Mouse (Mus musculus) myocyte (in vitro differentiated cells): ENCODE data around the gene Gramd1a. TPM values are rescaled to one million over a fixed set of nuclear protein-coding genes. Genes with fewer than 3 reads are reported as not detected.

Experiments used
- H3K27me3 ChIP-seq: one replicate; pipeline ENCODE4 v1.6.1; 2011; ENCODE audit not compliant: control insufficient read depth, insufficient read depth, insufficient read length
- H3K36me3 ChIP-seq: one replicate; pipeline ENCODE4 v1.6.1; 2011; ENCODE audit not compliant: control insufficient read depth, insufficient read depth
- H3K4me2 ChIP-seq: one replicate; pipeline ENCODE4 v1.6.1; 2011; ENCODE audit warnings: low read depth, control low read depth
- H3K4me3 ChIP-seq: one replicate; pipeline ENCODE4 v1.5.1; 2011; ENCODE audit warnings: mild to moderate bottlenecking, control low read depth, moderate library complexity
- H3K79me2 ChIP-seq: one replicate; pipeline ENCODE4 v1.6.1; 2011; ENCODE audit not compliant: control insufficient read depth, insufficient read depth
- H3ac ChIP-seq: one replicate; pipeline ENCODE4 v1.6.1; 2011; ENCODE audit not compliant: control insufficient read depth, insufficient read length
- CEBPB ChIP-seq: IDR thresholded peaks from 2 replicates; pipeline ENCODE4 v1.6.1; 2011; ENCODE audit warnings: mild to moderate bottlenecking, moderate library complexity; ENCODE audit not compliant: poor library complexity, insufficient read depth, severe bottlenecking
- E2F4 ChIP-seq: IDR thresholded peaks from one replicate; pipeline ENCODE4 v1.6.1; 2011; ENCODE audit warnings: mild to moderate bottlenecking, control low read depth, moderate library complexity; ENCODE audit not compliant: insufficient read depth
- MAX ChIP-seq: IDR thresholded peaks from one replicate; pipeline ENCODE4 v1.6.1; 2011; ENCODE audit warnings: low read depth, mild to moderate bottlenecking, control low read depth
- MYOD1 ChIP-seq, 3 experiments: IDR thresholded peaks; one replicate each; pipeline ENCODE4 v1.6.1; 2011; ENCODE audit warnings: control low read depth in 2 of 3, low read depth in 2 of 3, mild to moderate bottlenecking in 2 of 3, moderate library complexity in 1 of 3; ENCODE audit not compliant: insufficient read length in 2 of 3, control insufficient read depth in 1 of 3
- MYOG ChIP-seq, 3 experiments: IDR thresholded peaks; one replicate each; pipeline ENCODE4 v1.6.1; 2011; ENCODE audit warnings: control low read depth in 2 of 3, low read depth in 2 of 3, mild to moderate bottlenecking in 2 of 3; ENCODE audit not compliant: insufficient read length in 2 of 3, control insufficient read depth in 1 of 3, insufficient read depth in 1 of 3
- POLR2A ChIP-seq: IDR thresholded peaks from one replicate; pipeline ENCODE4 v1.6.1; 2011; ENCODE audit warnings: low read depth, mild to moderate bottlenecking, control low read depth, moderate library complexity; ENCODE audit not compliant: insufficient read length
- POLR2AphosphoS2 ChIP-seq: IDR thresholded peaks from one replicate; pipeline ENCODE4 v1.6.1; 2011; ENCODE audit warnings: low read depth, control low read depth; ENCODE audit not compliant: insufficient read length
- REST ChIP-seq: IDR thresholded peaks from one replicate; pipeline ENCODE4 v1.6.1; 2011; ENCODE audit warnings: mild to moderate bottlenecking, control low read depth, moderate library complexity; ENCODE audit not compliant: insufficient read depth, insufficient read length
- SRF ChIP-seq: IDR thresholded peaks from one replicate; pipeline ENCODE4 v1.6.1; 2011; ENCODE audit warnings: low read depth; ENCODE audit not compliant: control insufficient read depth, insufficient read length
- TCF12 ChIP-seq: IDR thresholded peaks from one replicate; pipeline ENCODE4 v1.6.1; 2011; ENCODE audit warnings: mild to moderate bottlenecking, control low read depth; ENCODE audit not compliant: poor library complexity, insufficient read depth, severe bottlenecking
- TCF3 ChIP-seq: IDR thresholded peaks from one replicate; pipeline ENCODE4 v1.6.1; 2011; ENCODE audit warnings: low read depth, control low read depth; ENCODE audit not compliant: insufficient read length
- USF1 ChIP-seq: IDR thresholded peaks from one replicate; pipeline ENCODE4 v1.6.1; 2011; ENCODE audit warnings: low read depth, mild to moderate bottlenecking, control low read depth, moderate library complexity
- polyA plus RNA-seq: library from polyadenylated mRNA; unstranded; fragments of >200 nt; fragmentation: generic; extraction: Trizol; gene quantifications from one replicate; pipeline ENCODE4 v1.2.1, GENCODE M21; 2012; ENCODE audit warnings: missing spikeins

Gramd1a gene
- polyA plus RNA-seq, 1 experiment, result 25.5 TPM

- no peaks in the 10 kb centered on the region for H3K27me3 ChIP-seq
- no peak overlapping the region for H3K4me3 ChIP-seq
- TF ChIP-seq REST, result no peak
- no peak for TF ChIP-seq MYOG (IDR thresholded peaks at IDR 0.05; ENCODE audit: control insufficient read depth in 1 of 3, insufficient read depth in 1 of 3, insufficient read length in 2 of 3, low read depth in 2 of 3)
- no peak for TF ChIP-seq POLR2AphosphoS2
- no peak for TF ChIP-seq CEBPB
- TF ChIP-seq POLR2A, result no peak
- TF ChIP-seq TCF12, result no peak
- no peak for TF ChIP-seq E2F4
- TF ChIP-seq USF1, result no peak
- TF ChIP-seq MAX, result no peak
- TF ChIP-seq SRF, result no peak
- no peak for TF ChIP-seq MYOD1 (IDR thresholded peaks at IDR 0.05; ENCODE audit: control insufficient read depth in 1 of 3, insufficient read length in 2 of 3, low read depth in 2 of 3)
- no peak for TF ChIP-seq TCF3
- H3K79me2 ChIP-seq, result peaks cover 4% of the 10 kb centered on the region
- H3K36me3 ChIP-seq, result peaks cover 22% of the 10 kb centered on the region
- no peak overlapping the region for H3K4me2 ChIP-seq
- no peak overlapping the region for H3ac ChIP-seq
These were observed 15.4 kb downstream of the Gramd1a start for GRCm38 (mm10) chr7:31140302-31140701.

- TF ChIP-seq MYOD1 (IDR thresholded peaks at IDR 0.05; ENCODE audit: control insufficient read depth in 1 of 3, insufficient read length in 2 of 3, low read depth in 2 of 3), result no peak
- no peak for TF ChIP-seq USF1
- TF ChIP-seq E2F4, result no peak
- no peak for TF ChIP-seq POLR2AphosphoS2
- no peak for TF ChIP-seq MYOG (IDR thresholded peaks at IDR 0.05; ENCODE audit: control insufficient read depth in 1 of 3, insufficient read depth in 1 of 3, insufficient read length in 2 of 3, low read depth in 2 of 3)
- TF ChIP-seq REST, result no peak
- no peak for TF ChIP-seq TCF12
- no peak for TF ChIP-seq TCF3
- TF ChIP-seq CEBPB, result no peak
- no peak for TF ChIP-seq SRF
- TF ChIP-seq MAX, result no peak
- no peak for TF ChIP-seq POLR2A
- no peaks in the 10 kb centered on the region for H3K27me3 ChIP-seq
- no peak overlapping the region for H3K4me3 ChIP-seq
- no peaks in the 10 kb centered on the region for H3K79me2 ChIP-seq
- no peak overlapping the region for H3ac ChIP-seq
- H3K4me2 ChIP-seq, result no peak overlapping the region
- H3K36me3 ChIP-seq, result peaks cover 28% of the 10 kb centered on the region
These were observed 15.9 kb downstream of the Gramd1a start for GRCm38 (mm10) chr7:31139765-31140164.

- Histone ChIP-seq H3K4me2 (no peak overlapping the region), H3K27me3 (no peaks in the 10 kb centered on the region), H3K36me3 (peaks cover 30% of the 10 kb centered on the region), H3K4me3 (no peak overlapping the region), H3ac (no peak overlapping the region), H3K79me2 (no peaks in the 10 kb centered on the region)
- TF ChIP-seq CEBPB (no peak), TCF12 (no peak), E2F4 (no peak), MYOD1 (IDR thresholded peaks at IDR 0.05; ENCODE audit: control insufficient read depth in 1 of 3, insufficient read length in 2 of 3, low read depth in 2 of 3) (no peak), POLR2AphosphoS2 (no peak), USF1 (no peak), REST (no peak), TCF3 (no peak), POLR2A (no peak), MYOG (IDR thresholded peaks at IDR 0.05; ENCODE audit: control insufficient read depth in 1 of 3, insufficient read depth in 1 of 3, insufficient read length in 2 of 3, low read depth in 2 of 3) (no peak), MAX (no peak), SRF (no peak)
These were observed 20.0 kb downstream of the Gramd1a start for GRCm38 (mm10) chr7:31135717-31136116.

DNA sequence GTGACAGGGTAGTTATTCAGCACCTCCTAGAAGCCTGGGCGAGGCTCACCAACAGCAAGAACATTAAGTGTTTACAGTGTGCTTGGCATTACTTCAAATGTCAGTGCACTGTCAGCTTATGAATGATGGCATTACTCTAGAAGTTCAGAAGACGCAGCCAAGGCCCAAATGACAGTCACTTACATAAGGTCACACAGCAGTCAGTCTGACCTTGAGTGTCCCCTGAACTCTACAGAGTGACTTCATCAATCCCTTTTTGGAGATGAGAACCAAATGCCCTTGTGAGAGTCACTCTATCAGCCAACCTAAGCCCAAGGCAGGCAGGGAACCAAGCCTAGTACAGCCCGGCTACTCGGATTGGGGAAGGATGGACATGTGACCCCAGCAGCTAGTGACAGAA lies 23.8 kb downstream of the Gramd1a start:
- TF ChIP-seq REST, result no peak
- TF ChIP-seq POLR2AphosphoS2, result no peak
- TF ChIP-seq USF1, result no peak
- peaks cover 21% of the 10 kb centered on the region for H3K36me3 ChIP-seq
- H3K79me2 ChIP-seq, result no peaks in the 10 kb centered on the region
- no peak overlapping the region for H3K4me3 ChIP-seq
- H3K4me2 ChIP-seq, result no peak overlapping the region
- H3K27me3 ChIP-seq, result no peaks in the 10 kb centered on the region
- no peak overlapping the region for H3ac ChIP-seq

GRCm38 (mm10) chr7:31130841-31131240 lies 24.9 kb downstream of the Gramd1a start:
- peaks cover 12% of the 10 kb centered on the region for H3K36me3 ChIP-seq
- no peaks in the 10 kb centered on the region for H3K79me2 ChIP-seq
- no peak overlapping the region for H3ac ChIP-seq
- TF ChIP-seq SRF (no peak), MAX (no peak), REST (no peak), MYOG (IDR thresholded peaks at IDR 0.05; ENCODE audit: control insufficient read depth in 1 of 3, insufficient read depth in 1 of 3, insufficient read length in 2 of 3, low read depth in 2 of 3) (no peak), USF1 (no peak), TCF12 (no peak), MYOD1 (IDR thresholded peaks at IDR 0.05; ENCODE audit: control insufficient read depth in 1 of 3, insufficient read length in 2 of 3, low read depth in 2 of 3) (no peak), POLR2AphosphoS2 (no peak), TCF3 (no peak), E2F4 (no peak), CEBPB (no peak), POLR2A (no peak)
- H3K4me2 ChIP-seq, result no peak overlapping the region
- H3K27me3 ChIP-seq, result no peaks in the 10 kb centered on the region
- no peak overlapping the region for H3K4me3 ChIP-seq
